Mouse (Mus musculus) CH12F3 (cell line): Measurements from ENCODE around the gene Tjap1.

Source experiments
- in situ Hi-C: fragments of 300-500 bp; cut with MboI; formaldehyde crosslinking; loops from 2 replicates; pipeline ENCODE4 v1.14.3; 2020; ENCODE audit warnings: low sequenced_read_pairs

The Tjap1 gene

DNA sequence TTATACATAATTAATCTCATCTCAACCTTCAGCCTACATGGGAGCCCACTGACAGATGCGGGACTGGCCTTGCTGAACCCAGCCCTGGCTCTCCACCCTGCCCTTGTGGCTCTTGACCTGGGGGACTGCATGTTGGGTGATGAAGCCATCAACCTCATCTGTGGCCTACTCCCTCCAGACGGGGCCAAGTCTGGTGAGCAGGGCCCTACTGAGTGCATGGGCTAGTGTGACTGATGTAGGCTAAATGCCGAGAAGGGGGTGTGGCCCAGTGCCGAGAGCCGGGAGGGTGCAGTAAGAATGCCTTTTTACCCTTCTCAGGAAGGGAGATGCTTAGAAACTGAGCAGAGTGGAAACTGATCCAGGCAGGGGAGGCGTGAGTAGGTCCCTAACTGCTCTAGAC lies 27.7 kb downstream of the Tjap1 start:
- in situ Hi-C loops: no loop called here

DNA sequence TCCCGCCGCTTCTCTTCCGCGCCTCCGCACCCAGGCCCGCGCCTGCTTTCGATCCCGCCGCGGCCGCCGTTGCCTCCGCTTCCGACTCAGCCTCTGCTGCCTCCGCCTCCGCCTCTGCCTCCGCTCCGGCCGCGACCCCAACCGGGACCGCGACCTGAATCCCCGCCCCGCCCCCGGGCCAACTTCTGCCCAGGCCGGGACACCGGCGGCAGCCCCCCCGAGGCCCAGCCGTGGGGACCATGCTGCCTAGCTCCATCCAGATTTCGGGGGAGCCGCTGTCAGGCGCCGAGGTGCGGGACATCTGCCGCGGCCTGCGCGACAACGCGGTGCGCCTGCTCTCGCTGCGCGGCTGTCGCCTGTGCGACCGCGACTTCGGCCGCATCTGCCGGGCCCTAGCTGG lies 28.7 kb downstream of the Tjap1 start:
- in situ Hi-C loops: no loop called here

DNA sequence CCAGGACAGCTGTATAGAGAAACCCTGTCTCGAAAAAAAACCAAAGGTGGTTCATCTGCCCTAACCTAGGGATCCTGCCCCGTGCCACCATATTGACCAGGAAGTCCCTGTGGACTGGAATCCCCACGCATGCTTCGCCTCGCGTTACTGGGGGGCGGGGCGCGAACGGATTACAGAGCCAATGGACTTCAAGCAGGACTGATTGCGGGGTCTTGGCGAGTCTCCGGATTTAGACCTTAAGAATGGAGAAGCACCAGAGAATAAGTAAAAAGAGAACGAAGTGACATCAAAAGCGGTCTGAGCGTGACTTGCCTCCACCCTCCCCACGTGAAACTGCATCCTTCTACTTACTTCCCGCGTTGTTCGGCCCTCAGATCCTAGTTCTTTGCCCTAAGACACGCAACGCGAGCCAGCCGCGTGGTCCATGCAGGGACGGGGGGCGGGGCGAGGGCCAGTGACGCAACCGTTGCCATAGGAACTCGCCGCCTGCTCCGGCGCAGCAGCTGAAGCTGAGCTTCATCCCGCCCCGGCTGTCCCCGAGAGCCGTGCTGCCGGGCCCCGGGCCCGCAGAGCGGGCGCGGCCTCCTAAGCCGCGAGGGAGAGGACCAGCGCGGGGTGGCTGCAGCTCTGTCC lies 29.3 kb downstream of the Tjap1 start, which contains the start of gene Lrrc73:
Gene Lrrc73, plus strand, starts transcription at position 80 of the 633 bp plus-strand sequence.
- in situ Hi-C loops: no loop called here

DNA sequence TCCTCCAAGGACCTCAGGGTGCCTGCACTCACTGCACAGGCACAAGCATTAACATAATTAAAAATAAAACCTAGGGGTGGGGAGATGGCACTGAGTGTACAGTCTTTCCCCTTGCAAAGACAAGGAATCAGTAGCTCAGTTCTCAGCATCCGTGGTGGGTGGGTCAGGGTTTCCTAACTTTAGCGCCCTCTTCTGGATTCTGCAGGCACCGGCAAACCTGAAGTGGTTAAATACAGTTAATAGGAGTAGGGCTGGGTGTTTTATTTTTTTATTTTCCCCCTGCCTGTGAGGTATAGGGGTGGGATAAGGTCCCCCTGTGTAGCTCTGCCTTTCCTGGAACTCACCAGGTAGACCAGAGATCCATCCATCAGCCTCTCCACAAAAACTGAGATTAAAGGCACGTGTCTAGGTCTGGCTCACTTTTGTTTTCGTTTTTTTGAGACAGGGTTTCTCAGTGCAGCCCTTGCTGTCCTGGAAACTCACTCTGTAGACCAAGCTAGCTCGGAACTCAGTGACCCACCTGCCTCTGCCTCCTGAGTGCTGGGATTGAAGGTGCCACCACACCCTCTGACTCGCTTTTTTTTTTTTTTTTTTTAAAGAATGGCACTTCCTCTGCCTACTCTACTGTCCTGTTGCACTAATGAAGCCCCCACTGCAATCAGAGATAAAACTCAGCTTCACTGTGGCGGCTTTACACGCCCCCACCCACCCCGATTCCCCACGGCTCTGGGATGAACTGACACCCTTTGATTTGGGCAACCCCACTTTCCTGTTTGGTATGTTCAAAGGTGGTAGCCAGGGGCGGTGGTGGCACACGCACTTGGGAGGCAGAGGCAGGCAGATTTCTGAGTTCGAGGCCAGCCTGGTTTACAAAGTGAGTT lies 30.0 kb downstream of the Tjap1 start:
- in situ Hi-C loops: no loop called here

DNA sequence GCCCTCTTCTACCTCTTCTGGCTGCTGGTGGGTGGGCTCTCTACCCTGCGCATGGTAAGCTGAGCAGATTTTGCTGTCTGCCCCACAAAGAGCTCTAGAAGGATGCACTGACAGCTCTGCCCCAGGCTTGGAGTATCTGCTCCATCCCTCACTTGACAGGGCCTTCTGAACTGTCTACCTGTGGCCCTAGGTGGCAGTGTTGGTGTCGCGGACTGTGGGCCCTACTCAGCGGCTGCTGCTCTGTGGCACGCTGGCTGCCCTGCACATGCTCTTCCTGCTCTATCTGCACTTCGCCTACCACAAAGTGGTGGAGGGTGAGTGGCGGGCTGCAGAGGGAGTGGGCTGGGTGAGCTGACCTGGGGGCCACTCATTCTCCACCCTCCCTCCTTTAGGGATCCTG lies 31.7 kb downstream of the Tjap1 start:
- in situ Hi-C loops: no loop called here

DNA sequence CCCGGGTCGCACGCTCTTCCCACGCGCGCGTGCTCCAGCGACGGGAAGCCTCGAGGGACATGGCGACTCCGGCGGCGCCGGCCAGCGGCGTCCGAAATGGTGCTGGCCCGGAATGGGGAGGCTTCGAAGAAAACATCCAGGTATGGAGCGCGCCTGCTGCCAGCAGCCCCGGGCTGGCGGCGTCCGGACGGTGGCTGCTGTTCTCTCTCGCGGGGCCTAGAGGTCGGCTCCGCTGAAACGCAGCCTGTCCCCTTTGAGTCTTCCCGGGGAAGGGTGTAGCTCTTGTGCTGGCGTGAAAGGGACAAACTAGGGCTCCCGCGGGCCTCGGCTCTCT lies 34.7 kb downstream of the Tjap1 start:
- in situ Hi-C loops: no loop called here

DNA sequence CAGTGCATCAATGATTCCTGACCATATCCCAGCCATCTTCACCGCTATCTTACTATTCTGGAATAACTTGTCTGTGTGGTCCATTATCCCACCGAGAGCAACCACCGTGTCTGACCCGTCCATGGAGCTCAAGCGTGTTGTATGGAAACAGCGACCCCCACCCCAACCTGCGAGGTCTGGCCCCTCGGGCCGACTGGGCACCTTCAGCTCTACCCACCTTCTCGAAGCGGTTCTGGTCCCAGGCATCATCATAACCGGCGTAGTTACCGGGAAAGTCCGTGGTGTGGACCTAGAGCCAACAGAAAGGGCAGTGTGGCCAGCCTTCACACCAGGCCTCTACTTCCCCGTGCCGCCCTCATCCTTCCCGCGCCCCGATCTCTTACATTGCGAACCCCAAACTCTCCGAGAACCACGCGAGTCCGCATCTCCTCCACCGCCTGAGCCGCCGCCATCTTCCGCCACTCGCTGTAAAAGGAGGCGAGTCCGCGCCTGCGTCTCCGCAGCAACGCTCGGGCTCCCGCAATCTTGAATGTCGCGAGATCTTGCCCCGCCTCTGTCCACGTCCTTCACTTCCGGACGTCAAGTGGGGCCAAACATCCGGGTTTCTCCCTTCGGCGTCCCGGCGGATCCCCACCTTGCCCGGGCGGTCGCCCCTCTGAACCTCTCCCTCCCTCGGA lies 35.2 kb downstream of the Tjap1 start, which contains the start of the genes Polr1c and Yipf3:
Gene Polr1c, minus strand, starts transcription at position 543 of the 677 bp plus-strand sequence.
Gene Yipf3, plus strand, starts transcription at position 569 of the 677 bp plus-strand sequence.
- in situ Hi-C loops: no loop called here

DNA sequence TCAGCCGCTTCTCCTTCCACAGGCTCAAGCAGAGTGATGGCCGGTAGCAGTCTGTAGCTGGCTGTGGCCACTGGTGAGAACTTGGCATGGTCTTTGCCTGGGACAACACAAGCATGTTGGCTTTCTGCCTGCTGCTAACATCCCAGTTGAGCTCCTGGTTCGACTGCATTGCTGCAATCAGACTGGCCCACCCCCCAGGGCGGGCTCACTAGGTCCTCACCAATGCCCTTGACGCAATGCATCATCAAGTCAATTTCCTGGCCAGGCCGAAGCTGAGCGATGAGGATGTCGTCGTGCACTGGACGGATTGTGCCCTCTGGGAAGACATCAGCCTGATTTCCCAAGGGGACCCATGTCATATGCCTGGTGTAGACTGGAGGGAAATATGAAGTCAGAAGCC lies 38.2 kb downstream of the Tjap1 start:
- in situ Hi-C loops: no loop called here

DNA sequence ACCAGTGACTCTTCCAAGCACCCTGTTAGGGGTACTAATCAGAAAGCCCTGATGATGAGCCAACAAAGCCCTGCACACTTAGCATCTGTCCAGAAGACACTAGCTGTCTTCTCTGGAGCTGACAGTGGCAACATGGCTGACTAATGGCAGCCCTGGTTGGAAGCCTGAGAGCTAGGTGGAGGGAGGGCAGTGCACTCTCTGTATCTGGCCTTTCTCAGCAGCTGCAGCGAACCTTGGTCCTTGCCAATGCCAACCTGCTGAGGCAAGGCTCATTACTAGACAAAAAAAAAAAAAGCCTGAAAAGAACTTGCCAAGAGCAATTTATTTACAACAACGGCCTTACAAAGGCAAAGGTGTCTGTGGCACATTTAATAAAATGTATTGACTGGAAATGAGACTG lies 39.2 kb downstream of the Tjap1 start:
- in situ Hi-C loops: no loop called here

DNA sequence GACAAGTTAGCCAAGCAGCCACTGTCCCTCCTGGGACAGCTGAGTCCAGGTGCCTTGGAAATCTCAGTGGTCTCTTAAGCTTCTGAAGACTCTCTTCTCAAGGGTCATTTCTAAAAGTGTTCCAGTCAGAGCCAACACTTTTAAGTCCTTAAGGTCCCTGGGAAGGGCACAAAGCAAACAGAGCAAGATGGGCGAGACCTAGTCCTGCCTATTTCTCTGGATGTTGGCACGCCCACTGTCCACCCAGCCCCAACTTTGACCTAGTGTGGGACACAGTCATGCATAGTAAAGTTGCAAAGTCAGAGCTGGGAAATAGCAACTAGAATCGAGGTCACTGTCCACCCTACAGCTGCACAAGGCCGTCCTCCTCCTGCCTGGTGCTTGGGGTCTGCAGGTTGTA lies 39.8 kb downstream of the Tjap1 start:
- in situ Hi-C loops: no loop called here

DNA sequence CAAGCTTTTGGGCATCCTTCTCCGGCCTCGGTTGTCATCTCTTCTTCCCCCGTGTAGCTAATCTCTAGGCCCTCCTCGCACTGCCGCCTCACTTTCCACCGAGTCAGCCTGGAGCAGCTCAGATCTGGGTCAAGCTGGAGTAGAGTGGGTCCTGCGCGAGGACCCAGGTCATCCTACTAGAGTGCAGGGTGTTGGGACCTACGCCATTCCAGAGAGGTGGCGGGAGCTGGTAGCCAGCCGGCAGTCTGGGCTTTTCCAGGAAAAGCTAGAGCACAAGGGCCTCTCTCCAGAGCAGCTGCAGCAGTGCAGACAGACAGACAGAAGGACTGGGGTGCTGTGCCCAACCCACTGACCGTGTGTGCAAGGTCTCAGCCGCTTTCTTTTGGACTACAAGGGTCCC lies 40.6 kb downstream of the Tjap1 start:
- in situ Hi-C loops: no loop called here

DNA sequence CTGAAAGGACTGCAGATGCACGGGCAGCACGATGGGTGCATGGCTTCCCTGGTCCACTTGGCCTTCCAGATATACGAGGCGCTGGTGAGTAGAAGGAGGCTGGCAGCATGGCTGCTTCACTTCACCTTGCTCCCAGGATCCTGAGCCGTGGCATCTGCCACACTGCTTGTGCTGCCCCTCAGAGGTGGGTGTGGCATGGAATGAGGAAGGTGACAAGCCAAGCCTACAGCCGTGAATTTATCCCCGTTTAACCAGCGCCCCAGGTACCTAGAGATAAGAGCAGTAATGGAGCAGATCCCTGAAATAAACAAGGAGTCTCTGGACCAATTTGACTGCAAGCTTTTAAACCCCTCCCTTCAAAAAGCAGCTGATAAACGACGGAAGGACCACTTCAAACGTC lies 41.4 kb downstream of the Tjap1 start:
- in situ Hi-C loops: no loop called here

DNA sequence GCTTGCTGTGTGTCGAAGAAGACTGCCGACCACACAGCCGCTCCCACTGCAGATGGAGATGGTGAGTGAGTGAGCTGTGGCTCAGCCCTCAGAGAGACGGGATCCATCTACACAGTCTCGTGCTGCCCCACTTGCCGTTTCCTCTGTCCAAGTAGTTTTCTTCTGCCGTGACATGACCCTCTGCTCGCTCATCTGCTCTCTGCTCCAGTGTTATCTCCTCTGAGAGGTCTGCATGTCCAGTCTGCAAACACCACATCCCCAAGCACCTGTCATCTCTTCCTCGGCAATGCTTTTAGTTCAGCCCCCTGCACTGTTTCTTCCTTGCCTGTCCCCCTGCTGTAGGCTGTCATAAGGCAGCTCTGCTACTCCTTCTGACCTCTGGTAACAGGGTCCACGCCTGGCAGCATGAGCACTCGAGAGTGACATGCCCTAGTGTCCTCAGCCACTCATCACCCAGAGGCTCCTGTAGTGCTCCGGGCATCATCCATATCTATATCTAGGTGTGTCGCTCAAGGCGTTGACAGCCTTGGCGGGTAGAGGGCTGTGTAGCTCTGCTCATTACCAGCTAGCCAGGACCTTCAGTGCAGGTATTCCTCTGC lies 43.2 kb downstream of the Tjap1 start:
- in situ Hi-C loops: no loop called here

DNA sequence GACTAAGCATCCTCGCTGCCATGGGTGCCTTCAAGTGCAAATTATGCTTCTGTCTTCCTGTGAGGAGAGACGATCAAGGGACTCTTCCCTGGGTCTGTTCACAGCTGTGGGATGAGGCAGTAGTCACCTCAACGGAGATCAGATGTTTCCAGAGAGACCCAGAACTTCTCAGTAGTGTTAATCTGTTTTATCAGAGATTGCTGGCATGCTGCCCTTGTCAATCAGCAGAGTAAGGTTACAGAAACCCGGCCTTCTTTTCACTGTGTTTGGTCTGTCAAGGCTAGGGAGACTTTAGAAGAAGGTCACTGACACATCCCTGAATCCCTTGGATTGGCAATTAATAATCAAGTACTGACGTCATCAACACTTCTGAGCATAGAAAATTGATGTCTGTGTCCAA lies 45.3 kb downstream of the Tjap1 start:
- in situ Hi-C loops: no loop called here

DNA sequence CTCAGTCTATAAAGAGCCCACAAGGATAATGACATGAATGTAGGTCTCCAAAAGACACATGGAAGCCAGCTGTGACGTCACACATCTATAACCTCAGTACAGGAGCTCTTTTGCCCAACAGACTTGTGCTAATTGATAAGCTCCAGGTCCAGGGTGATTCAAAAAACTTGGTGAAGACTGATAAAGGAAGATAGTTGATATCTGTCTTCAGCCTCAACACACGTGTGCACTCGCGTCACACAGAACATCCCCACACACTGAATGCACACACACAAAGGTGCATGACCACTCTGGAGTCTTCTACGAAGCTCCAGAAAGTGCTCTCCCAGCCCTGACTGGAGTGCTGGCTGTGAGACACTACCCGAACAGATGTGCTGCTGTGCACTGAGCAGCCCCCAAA lies 45.7 kb downstream of the Tjap1 start:
- in situ Hi-C loops: no loop called here

DNA sequence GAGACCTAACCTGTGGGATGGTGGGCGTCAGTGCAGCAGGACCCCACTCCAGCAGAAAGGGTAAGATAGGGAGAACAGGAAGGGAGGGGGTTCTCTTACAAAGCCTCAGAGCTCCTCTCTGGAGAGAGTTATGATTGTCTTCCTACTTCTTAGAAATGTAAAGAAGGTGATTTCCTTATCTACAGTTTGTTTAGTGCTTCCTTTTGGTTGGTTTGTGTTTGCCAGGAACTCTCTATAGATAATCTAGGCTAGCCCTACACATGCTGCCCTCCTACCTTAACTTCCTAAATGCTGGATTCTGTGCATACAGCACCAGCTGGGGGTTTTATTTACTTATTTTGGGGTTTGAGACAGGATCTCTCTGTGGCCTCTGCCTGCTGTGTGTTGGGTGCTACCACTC lies 46.8 kb downstream of the Tjap1 start:
- in situ Hi-C loops: no loop called here

DNA sequence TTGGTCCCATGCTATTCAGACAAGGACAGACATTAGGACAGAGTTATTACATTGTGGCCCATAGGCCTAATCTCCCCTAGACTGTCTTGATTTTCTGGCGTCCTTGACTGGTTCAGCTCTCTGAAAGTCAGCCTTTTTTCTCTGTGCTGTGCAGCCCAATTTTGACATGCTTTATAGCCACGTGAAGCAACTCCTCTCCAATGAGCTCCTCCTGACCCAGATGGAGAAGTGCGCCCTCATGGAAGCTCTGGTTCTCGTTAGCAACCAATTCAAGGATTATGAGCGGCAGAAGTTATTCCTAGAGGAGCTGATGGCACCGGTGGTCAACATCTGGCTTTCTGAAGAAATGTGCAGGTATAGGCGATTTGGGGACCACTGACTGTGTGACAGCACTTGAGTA lies 55.2 kb downstream of the Tjap1 start:
- in situ Hi-C loops: no loop called here

DNA sequence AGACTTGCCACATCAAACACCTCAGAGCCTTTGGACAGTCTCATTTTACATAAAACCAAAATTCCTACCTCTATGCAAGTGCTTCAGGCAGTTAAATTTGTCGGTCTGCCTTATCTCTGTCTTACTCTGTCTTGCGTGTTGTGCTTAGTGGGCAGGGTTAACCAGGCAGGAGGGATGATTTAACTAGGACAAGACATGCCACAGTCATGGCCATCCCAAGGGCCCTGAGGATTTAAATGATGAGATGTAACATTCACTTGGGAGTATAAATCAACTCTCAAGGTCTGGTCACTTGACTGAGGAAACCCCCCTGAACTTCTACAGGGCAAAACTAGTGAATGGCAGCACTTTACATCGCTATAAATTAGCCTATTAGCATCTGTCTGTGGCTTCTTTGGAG lies 61.2 kb downstream of the Tjap1 start:
- in situ Hi-C loops: loop anchor here (25.0 kb wide), 1 partner anchor 741 kb away; no protein-coding TSS in a partner anchor

DNA sequence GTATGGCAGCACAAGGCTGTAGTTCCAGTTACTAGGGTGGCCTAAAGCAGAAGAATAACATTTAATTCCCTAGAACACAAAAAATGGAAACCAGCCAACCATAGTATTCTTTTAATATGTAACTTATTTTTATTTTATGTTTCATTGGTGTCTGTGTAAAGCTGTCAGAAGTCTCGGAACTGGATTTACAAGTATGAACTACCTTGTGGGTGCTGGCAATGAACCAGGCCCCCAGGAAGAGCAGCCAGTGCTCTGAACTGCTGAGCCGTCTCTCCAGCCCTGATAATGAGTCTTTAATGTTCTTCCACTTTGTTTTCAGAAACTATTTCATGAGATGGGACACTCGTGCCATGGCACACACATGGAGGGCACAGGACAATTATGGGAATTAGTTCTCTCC lies 72.3 kb downstream of the Tjap1 start:
- in situ Hi-C loops: loop anchor here (25.0 kb wide), 1 partner anchor 752 kb away; no protein-coding TSS in a partner anchor
